Mouse (Mus musculus): Measurements from ENCODE around the gene Prkca.

GRCm38 (mm10) chr11:108220605-108221004 lies 123.1 kb downstream of the Prkca start:
- TF ChIP-seq CTCF (IDR thresholded peaks at IDR 0.05; ENCODE audit: borderline replicate concordance, insufficient read depth, low read length) (no peak), POLR2A (IDR thresholded peaks at IDR 0.05; ENCODE audit: low read depth, low read length) (no peak)
